Mouse (Mus musculus) liver, embryonic 13.5 days (tissue): ENCODE data around the gene Fat3. TPM values are rescaled to one million over a fixed set of nuclear protein-coding genes. Genes with fewer than 3 reads are reported as not detected.

Experiments
- ATAC-seq: fragments of 200-750 bp; cut with Nextera tagmentation; 2 replicates; pipeline ENCODE4 v1.8.0; 2017; ENCODE audit warnings: low read depth, mild to moderate bottlenecking, moderate number of reproducible peaks, moderate library complexity
- DNase-seq: peaks from one replicate; pipeline ENCODE4 v3.0.0; 2022
- H3K27ac ChIP-seq: fragments of 300-500 bp; sonication (generic); 2 replicates; pipeline ENCODE4 v1.5.1; 2015; ENCODE audit warnings: moderate library complexity, mild to moderate bottlenecking, inconsistent platforms
- H3K27me3 ChIP-seq: fragments of 300-500 bp; sonication (generic); 2 replicates; pipeline ENCODE4 v1.6.1; 2015; ENCODE audit warnings: mild to moderate bottlenecking, inconsistent platforms
- H3K36me3 ChIP-seq: fragments of 300-500 bp; sonication (generic); 2 replicates; pipeline ENCODE4 v1.6.1; 2015; ENCODE audit warnings: mild to moderate bottlenecking, inconsistent platforms
- H3K4me1 ChIP-seq: fragments of 300-500 bp; sonication (generic); replicated peaks from 2 replicates; pipeline ENCODE4 v1.6.1; 2015; ENCODE audit warnings: inconsistent platforms
- H3K4me2 ChIP-seq: fragments of 300-500 bp; sonication (generic); 2 replicates; pipeline ENCODE4 v1.6.1; 2015; ENCODE audit warnings: inconsistent platforms, mild to moderate bottlenecking, moderate library complexity
- H3K4me3 ChIP-seq: fragments of 300-500 bp; sonication (generic); replicated peaks from 2 replicates; pipeline ENCODE4 v1.5.1; 2015; ENCODE audit warnings: mild to moderate bottlenecking, inconsistent platforms
- H3K9ac ChIP-seq: fragments of 300-500 bp; sonication (generic); 2 replicates; pipeline ENCODE4 v1.6.1; 2015; ENCODE audit warnings: mild to moderate bottlenecking, inconsistent platforms
- H3K9me3 ChIP-seq: fragments of 300-500 bp; sonication (generic); replicated peaks from 2 replicates; pipeline ENCODE4 v1.6.1; 2016; ENCODE audit warnings: inconsistent platforms
- WGBS: fragments of 180-500 bp; shearing (Covaris S2); methylation state at CpG from one replicate; pipeline ENCODE4 v1.1.7; 2015; ENCODE audit not compliant: insufficient replicate concordance; 5-methylcytosine and 5-hydroxymethylcytosine counted together
- polyA plus RNA-seq: library from polyadenylated mRNA; unstranded; fragments of >200 nt; fragmentation: Nextera tagmentation; extraction: Ambion mirVana; gene quantifications from 2 replicates; pipeline ENCODE4 v1.2.1, GENCODE M21; 2015

Fat3 gene
- polyA plus RNA-seq, 1 experiment from 2014 or later, result 0.07 TPM

DNA sequence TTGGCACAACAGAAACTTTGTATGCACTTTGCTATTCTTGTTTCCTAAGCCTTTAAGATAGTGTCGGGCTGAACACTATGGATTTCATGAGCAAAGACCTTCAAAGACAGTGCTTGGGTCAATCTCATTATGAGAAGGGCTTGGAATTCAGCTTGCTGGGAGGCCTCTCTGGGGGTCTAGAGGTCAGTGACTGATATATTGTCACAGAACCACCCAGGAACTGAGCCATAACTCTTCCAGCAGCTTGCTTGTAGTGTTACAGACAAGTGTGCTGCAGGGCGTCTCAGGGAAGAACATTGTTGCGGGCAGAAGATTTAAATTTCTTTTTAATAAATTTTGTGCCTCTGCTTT is 347.5 kb downstream of the Fat3 start:
- H3K36me3 ChIP-seq, result no peaks in the 10 kb centered on the region
- no peak overlapping the region for H3K9ac ChIP-seq
- no peak overlapping the region for H3K27ac ChIP-seq
- DNase-seq, result no peak
- H3K4me2 ChIP-seq, result no peak overlapping the region
- no peak overlapping the region for H3K4me3 ChIP-seq
- WGBS, result 59% methylated on average over 3 of the region's 3 CpGs
- H3K4me1 ChIP-seq, result no peaks in the 10 kb centered on the region
- no peaks in the 10 kb centered on the region for H3K27me3 ChIP-seq
- no peak for ATAC-seq
- H3K9me3 ChIP-seq, result no peaks in the 10 kb centered on the region

DNA sequence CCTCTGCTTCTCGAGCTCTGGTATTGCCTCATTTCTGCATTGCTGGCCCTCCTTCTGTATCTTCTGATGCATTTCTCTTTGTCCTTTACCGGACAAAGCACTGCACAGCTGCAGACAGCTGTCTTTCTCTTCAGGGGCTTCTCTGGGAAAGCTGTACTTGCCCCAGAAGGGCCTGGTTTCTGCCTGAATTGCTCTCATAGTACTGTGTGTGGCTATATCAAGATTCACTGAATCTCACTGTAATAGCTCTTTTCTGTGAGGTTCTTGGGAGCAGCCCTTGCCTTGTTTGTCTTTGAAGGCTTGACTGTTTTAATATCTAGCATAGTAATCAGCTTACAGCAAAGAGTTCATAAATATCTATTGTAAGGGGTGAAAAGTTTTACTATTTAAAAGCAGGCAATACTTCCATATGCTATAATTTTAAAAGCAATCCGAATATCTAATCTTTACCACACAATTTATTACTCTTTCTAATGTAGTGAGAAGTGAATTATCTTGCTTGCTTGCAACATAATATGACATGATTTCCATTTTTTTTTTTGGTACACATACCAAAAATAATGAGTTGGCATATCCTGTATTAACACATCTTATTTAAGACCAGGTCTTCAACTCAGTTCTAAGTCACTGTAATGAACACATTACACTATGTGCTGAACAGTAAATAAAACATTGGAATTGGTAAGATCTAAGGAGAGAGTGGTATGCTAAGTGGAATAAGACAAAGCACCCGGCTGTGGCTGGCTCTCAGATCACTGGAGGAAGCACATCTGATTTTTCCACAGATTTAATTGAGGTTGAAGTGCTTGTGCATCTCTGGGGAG is 348.1 kb downstream of the Fat3 start:
- no peak for ATAC-seq
- DNase-seq, result no peak
- Histone ChIP-seq H3K36me3 (no peaks in the 10 kb centered on the region), H3K27me3 (no peaks in the 10 kb centered on the region), H3K9me3 (no peaks in the 10 kb centered on the region), H3K4me3 (no peak overlapping the region), H3K4me1 (no peaks in the 10 kb centered on the region), H3K27ac (no peak overlapping the region), H3K9ac (no peak overlapping the region), H3K4me2 (no peak overlapping the region)
- WGBS, result 47% methylated on average over 4 of the region's 4 CpGs

DNA sequence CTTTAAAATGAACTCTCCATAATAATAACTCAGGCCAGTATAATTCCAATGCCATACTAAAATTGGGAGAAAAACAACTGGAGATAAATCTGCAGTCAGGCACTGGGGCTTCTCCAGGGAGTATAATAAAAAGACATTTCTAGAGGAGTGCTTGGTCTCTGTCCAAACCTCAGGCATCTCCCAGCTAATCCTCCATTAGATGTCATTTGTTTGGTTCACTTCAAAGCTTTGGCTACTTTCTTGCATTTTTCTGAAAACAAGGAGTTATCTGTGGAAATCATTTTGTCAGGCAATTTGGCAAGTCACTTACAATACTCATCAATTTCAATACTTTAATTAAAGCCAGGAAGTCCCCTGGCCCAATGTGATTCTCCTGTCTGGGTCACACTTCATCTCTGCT is 351.0 kb downstream of the Fat3 start:
- no peaks in the 10 kb centered on the region for H3K27me3 ChIP-seq
- no peaks in the 10 kb centered on the region for H3K4me1 ChIP-seq
- no peak overlapping the region for H3K27ac ChIP-seq
- H3K4me3 ChIP-seq, result no peak overlapping the region
- DNase-seq, result no peak
- H3K9ac ChIP-seq, result no peak overlapping the region
- no peak for ATAC-seq
- no peaks in the 10 kb centered on the region for H3K9me3 ChIP-seq
- H3K4me2 ChIP-seq, result no peak overlapping the region
- H3K36me3 ChIP-seq, result no peaks in the 10 kb centered on the region

DNA sequence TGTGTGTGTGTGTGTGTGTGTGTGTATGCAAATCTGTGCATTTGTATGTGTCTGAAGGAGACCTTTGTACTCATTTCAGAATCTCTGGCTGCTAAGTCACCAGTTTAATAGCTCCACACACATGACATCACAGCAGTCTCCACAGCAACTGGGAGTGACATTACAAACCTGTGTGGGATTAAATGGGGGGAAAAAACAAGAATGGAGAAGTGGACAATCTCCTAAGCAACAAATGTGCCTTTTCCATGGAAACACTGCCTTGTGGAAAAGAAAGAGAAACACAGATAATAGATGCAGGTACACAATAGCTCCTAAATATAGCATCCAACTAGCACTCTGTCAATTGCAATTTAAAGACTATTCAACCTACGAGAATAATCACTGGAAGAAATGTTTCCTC is 353.4 kb downstream of the Fat3 start:
- DNase-seq (no peak), ATAC-seq (no peak)
- no peaks in the 10 kb centered on the region for H3K9me3 ChIP-seq
- H3K27me3 ChIP-seq, result no peaks in the 10 kb centered on the region
- H3K9ac ChIP-seq, result no peak overlapping the region
- no peak overlapping the region for H3K27ac ChIP-seq
- no peaks in the 10 kb centered on the region for H3K4me1 ChIP-seq
- no peaks in the 10 kb centered on the region for H3K36me3 ChIP-seq
- no peak overlapping the region for H3K4me3 ChIP-seq
- 48% methylated on average over 1 of the region's 1 CpGs for WGBS
- H3K4me2 ChIP-seq, result no peak overlapping the region

DNA sequence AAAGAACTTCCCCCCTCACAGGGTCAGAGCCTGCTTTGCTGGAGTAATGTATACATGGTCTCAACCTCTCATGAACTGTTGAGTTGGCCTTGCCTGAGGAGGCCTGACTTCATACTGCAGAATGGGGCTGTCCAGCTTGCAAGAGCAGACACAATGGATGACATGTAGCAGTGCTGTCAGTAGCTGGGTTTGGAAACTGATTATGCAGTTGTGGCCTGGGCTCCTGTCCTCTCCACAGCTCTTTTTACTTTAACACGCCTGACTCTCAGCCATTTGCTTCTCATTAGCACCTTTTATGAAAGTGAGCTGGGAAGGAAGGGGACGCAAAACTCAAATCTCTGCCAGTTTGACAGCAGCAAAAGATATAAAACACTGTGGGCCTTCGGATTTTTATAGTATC is 356.4 kb downstream of the Fat3 start:
- WGBS, result 41% methylated on average over 3 of the region's 3 CpGs
- no peak for ATAC-seq

DNA sequence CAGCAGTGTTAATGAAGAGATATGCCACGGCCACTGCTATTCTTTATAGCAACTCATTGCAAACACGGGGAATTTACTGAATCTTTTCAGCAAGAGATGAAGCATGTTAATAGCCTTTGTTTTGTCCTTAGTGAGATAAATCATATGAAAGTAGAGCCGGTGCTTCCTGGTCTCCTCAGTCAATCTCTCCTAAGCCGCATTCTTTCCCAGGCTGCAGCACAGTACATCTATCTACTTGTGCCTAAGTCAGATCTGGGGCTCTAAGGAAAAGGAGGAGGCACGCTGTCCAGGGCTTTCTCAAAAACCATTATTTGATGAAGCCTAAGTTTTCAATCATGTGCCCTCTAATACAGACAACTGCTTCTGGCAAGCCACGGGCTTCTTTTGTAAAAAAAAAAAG is 361.8 kb downstream of the Fat3 start:
- Histone ChIP-seq H3K9ac (no peak overlapping the region), H3K4me2 (no peak overlapping the region), H3K27ac (no peak overlapping the region), H3K4me3 (no peak overlapping the region), H3K9me3 (no peaks in the 10 kb centered on the region), H3K27me3 (no peaks in the 10 kb centered on the region), H3K4me1 (no peaks in the 10 kb centered on the region), H3K36me3 (no peaks in the 10 kb centered on the region)
- no peak for DNase-seq
- 63% methylated on average over 6 of the region's 6 CpGs for WGBS
- ATAC-seq, result no peak

More for the DNA sequence above, 356.4 kb downstream of the Fat3 start:
- Histone ChIP-seq H3K4me3 (no peak overlapping the region), H3K9ac (no peak overlapping the region), H3K9me3 (no peaks in the 10 kb centered on the region), H3K27me3 (no peaks in the 10 kb centered on the region), H3K4me1 (no peaks in the 10 kb centered on the region), H3K27ac (no peak overlapping the region), H3K36me3 (no peaks in the 10 kb centered on the region), H3K4me2 (no peak overlapping the region)
- DNase-seq, result no peak

DNA sequence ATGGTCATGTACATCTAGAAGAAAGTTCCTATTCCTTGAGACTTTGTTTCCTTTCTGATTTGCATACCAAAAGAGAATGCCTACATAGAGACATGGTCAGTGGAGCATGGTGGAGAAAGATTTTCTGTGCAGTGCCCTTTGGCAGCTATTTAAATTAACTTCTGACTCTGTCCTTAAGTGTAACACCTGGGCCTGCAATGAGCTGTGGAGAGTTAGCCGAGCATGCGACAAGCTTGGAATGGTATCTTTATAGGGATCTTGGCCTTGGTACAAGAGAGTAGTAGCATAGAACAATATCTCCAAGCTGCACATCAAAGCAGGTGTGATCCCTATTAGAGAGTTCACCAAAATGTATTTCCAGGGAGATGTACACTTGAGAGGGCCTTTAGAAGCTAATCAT is 368.0 kb downstream of the Fat3 start:
- H3K4me3 ChIP-seq, result no peak overlapping the region
- WGBS, result 73% methylated on average over 2 of the region's 2 CpGs
- no peak for ATAC-seq

DNA sequence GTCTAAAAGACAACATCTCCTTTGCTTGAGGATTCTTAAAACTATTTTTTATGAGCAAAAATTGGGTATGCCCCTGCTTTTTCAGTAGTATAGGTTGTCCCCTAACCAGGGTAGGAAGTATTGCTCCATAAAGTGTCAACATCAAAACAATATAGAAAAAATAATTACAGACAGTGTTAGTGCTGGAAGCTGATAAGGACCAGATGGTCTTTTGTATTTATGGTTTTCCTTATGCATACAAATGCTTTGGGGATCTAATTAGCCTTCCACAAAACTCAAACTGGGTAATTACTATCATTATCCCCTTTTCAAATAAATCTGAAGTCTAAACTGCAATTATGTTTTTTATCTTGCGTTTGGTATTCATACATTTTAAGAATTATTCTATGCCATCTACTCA is 368.5 kb downstream of the Fat3 start:
- H3K9me3 ChIP-seq, result no peaks in the 10 kb centered on the region
- H3K36me3 ChIP-seq, result no peaks in the 10 kb centered on the region
- no peaks in the 10 kb centered on the region for H3K4me1 ChIP-seq
- no peak overlapping the region for H3K4me3 ChIP-seq
- 62% methylated on average over 1 of the region's 1 CpGs for WGBS
- no peak overlapping the region for H3K27ac ChIP-seq
- H3K27me3 ChIP-seq, result no peaks in the 10 kb centered on the region
- no peak overlapping the region for H3K4me2 ChIP-seq
- ATAC-seq (no peak), DNase-seq (no peak)
- H3K9ac ChIP-seq, result no peak overlapping the region

More for the DNA sequence above, 368.0 kb downstream of the Fat3 start:
- H3K9me3 ChIP-seq, result no peaks in the 10 kb centered on the region
- DNase-seq, result no peak
- no peaks in the 10 kb centered on the region for H3K27me3 ChIP-seq
- H3K36me3 ChIP-seq, result no peaks in the 10 kb centered on the region
- no peak overlapping the region for H3K9ac ChIP-seq
- no peak overlapping the region for H3K27ac ChIP-seq
- H3K4me1 ChIP-seq, result no peaks in the 10 kb centered on the region
- H3K4me2 ChIP-seq, result no peak overlapping the region

DNA sequence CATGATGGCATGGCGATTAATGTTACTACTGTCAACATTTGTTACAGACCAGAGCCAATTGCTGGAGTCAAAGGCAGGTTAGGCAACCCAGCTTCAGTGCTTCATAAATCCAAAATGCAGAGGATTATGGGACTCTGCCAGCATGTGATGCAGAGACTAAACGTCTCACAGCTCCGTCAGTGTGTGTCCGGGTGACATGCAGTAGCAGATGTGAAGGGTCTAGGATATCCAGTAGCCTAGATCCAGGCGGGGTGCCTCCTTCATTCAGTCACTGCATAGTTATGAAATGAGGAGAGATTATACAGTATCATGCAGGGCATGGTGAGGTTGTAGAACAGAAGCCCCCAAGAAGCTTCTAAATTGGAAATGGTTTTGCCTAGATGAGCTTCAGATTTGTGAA is 379.3 kb downstream of the Fat3 start:
- H3K9me3 ChIP-seq, result no peaks in the 10 kb centered on the region
- H3K27ac ChIP-seq, result no peak overlapping the region
- no peak overlapping the region for H3K9ac ChIP-seq
- H3K4me2 ChIP-seq, result no peak overlapping the region
- no peak overlapping the region for H3K4me3 ChIP-seq
- 64% methylated on average over 5 of the region's 5 CpGs for WGBS
- H3K27me3 ChIP-seq, result no peaks in the 10 kb centered on the region
- ATAC-seq, result no peak
- no peak for DNase-seq
- no peaks in the 10 kb centered on the region for H3K4me1 ChIP-seq
- no peaks in the 10 kb centered on the region for H3K36me3 ChIP-seq

DNA sequence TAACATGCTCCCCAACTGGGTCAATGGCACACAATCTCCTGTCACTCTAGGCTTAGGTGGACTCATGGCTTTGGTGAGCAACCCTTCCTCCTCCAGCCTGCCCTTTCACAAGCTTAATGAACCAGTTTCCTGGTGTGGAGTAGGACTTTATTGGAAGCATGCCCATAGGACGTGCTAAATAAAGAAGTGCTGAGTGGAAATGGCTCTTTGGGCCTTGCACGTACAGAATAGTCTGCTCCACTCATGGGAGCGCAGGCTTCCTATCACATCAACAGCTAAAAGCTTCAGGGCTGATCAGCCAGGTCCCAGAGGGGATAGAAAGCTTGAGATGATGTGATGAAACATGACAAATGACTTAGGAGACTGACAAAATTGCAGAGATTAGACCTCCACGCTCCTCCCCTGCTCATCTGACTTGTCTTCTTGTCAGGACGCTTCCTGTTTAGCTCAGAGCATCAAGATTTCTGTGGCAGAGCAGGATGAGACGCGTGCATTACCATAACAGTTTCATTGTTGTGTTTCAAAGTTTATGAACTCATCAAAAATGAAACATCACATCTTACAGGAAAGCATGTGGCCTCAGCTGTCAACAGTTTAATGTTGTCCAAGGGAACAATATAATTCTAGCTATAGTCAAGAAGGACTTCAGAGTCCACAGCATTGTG is 386.1 kb downstream of the Fat3 start:
- DNase-seq (no peak), ATAC-seq (no peak)
- no peak overlapping the region for H3K9ac ChIP-seq
- H3K4me3 ChIP-seq, result no peak overlapping the region
- no peaks in the 10 kb centered on the region for H3K9me3 ChIP-seq
- no peak overlapping the region for H3K27ac ChIP-seq
- 49% methylated on average over 7 of the region's 7 CpGs for WGBS
- H3K27me3 ChIP-seq, result no peaks in the 10 kb centered on the region
- no peak overlapping the region for H3K4me2 ChIP-seq
- no peaks in the 10 kb centered on the region for H3K36me3 ChIP-seq
- no peaks in the 10 kb centered on the region for H3K4me1 ChIP-seq

DNA sequence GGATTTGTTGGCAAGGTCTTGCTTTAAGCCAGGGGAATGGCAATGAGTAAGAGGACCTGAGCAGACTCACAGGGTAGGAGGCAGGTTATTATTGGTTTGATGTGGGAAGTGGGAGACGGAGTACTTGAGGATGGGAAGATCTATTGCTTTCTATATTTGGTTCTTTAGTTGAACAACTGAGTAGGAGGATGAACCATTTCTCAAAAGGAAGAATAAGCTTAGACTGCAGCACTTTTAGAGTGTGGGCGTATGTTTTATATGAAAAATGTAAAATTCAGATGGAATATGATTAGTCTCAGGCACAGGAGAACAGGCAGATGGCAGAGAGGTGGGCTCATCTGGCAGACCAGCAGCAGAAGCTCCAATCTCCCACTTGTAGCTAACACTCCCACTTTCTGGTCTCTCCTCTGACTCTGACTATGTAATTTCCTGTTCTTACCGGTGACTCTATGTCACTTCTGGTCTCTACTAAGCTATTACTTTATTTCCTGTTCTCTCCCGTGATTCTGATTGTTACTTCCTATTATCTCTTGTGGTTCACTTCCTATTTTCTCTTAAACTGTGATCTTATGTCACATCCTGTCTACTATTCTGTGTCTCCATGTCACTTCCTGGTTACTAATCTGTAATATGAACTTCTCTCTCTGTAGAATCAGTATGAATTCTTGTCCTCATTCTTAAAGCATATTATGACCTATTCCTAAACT is 387.0 kb downstream of the Fat3 start:
- Histone ChIP-seq H3K9me3 (no peaks in the 10 kb centered on the region), H3K36me3 (no peaks in the 10 kb centered on the region), H3K4me1 (no peaks in the 10 kb centered on the region), H3K9ac (no peak overlapping the region), H3K27ac (no peak overlapping the region), H3K4me3 (no peak overlapping the region), H3K4me2 (no peak overlapping the region), H3K27me3 (no peaks in the 10 kb centered on the region)
- no peak for DNase-seq
- WGBS, result 26% methylated on average over 4 of the region's 4 CpGs
- no peak for ATAC-seq
